In genomic region chr6:103275476-103275875, GRCm38 (mm10) we compare ENCODE assay signal across 7 mouse cellular contexts.
DNase-seq lines count a peak whose midpoint lies in the region; ATAC-seq lines count a peak whose summit lies in the region.

No protein-coding gene starts in this region.

- no peak overlapping the region for H3K4me2 ChIP-seq in kidney, embryonic 16.5 days (replicated peaks; ENCODE audit: low read depth, low read length)

- ATAC-seq in kidney, embryonic 16.5 days (ENCODE audit: low FRiP score, low TSS enrichment), result no peak

- no peaks in the 10 kb centered on the region for H3K36me3 ChIP-seq in kidney, embryonic 16.5 days (ENCODE audit: insufficient read depth, low read length)

- 24% methylated on average over 2 of the region's 2 CpGs for WGBS in kidney, embryonic 16.5 days

- H3K4me3 ChIP-seq in kidney, embryonic 16.5 days (ENCODE audit: low read length), result no peak overlapping the region

- intact Hi-C loops in gastrocnemius, postnatal 36 days (cut with DNase I), result no loop called here

- H3K4me1 ChIP-seq in kidney, embryonic 16.5 days (ENCODE audit: insufficient read depth, low read length), result no peaks in the 10 kb centered on the region

- DNase-seq in kidney, adult 9 months, result peak; percentile 6
- peak; percentile 22 for DNase-seq in 416B (ENCODE audit: low read depth)
- DNase-seq in ES-CJ7 (ENCODE audit: low read depth, low spot score), result peak; percentile 7
- peak; percentile 1 for DNase-seq in induced T-regulatory cell, adult 2 months (ENCODE audit: low read depth)
- no peak for DNase-seq in gastrocnemius, postnatal 36 days
- no peak for DNase-seq in spleen, postnatal 4 days (ENCODE audit: low spot score in 2 of 2)

- no peaks in the 10 kb centered on the region for H3K27me3 ChIP-seq in kidney, embryonic 16.5 days (ENCODE audit: insufficient read depth, low read length)

- no peak overlapping the region for H3K9ac ChIP-seq in kidney, embryonic 16.5 days (replicated peaks; ENCODE audit: low read length)

- H3K9me3 ChIP-seq in kidney, embryonic 16.5 days (ENCODE audit: low read length), result no peaks in the 10 kb centered on the region

- H3K27ac ChIP-seq in kidney, embryonic 16.5 days (ENCODE audit: low read length), result no peak overlapping the region

Comparison
In these comparisons a context has a peak if more than half of its experiments do, and no peak if none do; other contexts are left out.
1. DNase-seq: peak in kidney, adult 9 months (single experiment), 416B (single experiment), ES-CJ7 (single experiment) and induced T-regulatory cell, adult 2 months (single experiment); none in gastrocnemius, postnatal 36 days (0 of 2) and spleen, postnatal 4 days (0 of 2).